In genomic region chr13:43963321-43963720, GRCm38 (mm10) we compare ENCODE assay signal across 21 mouse cellular contexts.
DNase-seq lines count a peak whose midpoint lies in the region; ATAC-seq and TF ChIP-seq lines count a peak whose summit lies in the region.
"Had no signal": no experiment of that assay in that cellular context is flagged by ENCODE, and none has a peak within 500 bp of the region (broad histone marks: within the 10 kb centered on the region; RNA-seq: fewer than 3 reads in every experiment).

No protein-coding gene starts in this region.

- no peak overlapping the region for H3K4me2 ChIP-seq in kidney, embryonic 15.5 days
- H3K4me2 ChIP-seq: embryonic facial prominence, embryonic 12.5 days; embryonic facial prominence, embryonic 15.5 days; heart, embryonic 11.5 days; hindbrain, embryonic 12.5 days had no signal

- no peaks in the 10 kb centered on the region for H3K36me3 ChIP-seq in kidney, adult 2 months (ENCODE audit: control insufficient read depth, insufficient read depth, low read length)
- H3K36me3 ChIP-seq in kidney, embryonic 15.5 days: no peaks in the 10 kb centered on the region
- H3K36me3 ChIP-seq in spleen, adult 2 months (ENCODE audit: control insufficient read depth, insufficient read depth, low read length): peaks cover 3% of the 10 kb centered on the region; the same call in 1 of the 2 replicates
- H3K36me3 ChIP-seq: embryonic facial prominence, embryonic 12.5 days; embryonic facial prominence, embryonic 15.5 days; hindbrain, embryonic 12.5 days had no signal

- 54% methylated on average over 3 of the region's 3 CpGs for WGBS in kidney, adult 2 months
- 65% methylated on average over 3 of the region's 3 CpGs for WGBS in kidney, embryonic 15.5 days
- 58% methylated on average over 3 of the region's 3 CpGs for WGBS in spleen, adult 2 months

- ATAC-seq in kidney, embryonic 15.5 days (replicated peaks; ENCODE audit: low FRiP score): no peak
- ATAC-seq: CD4-positive, CD25-positive, alpha-beta regulatory T cell, adult 4 months; forebrain, embryonic 14.5 days; forebrain, postnatal 0 days had no signal

- no peaks in the 10 kb centered on the region for H3K9me3 ChIP-seq in kidney, embryonic 15.5 days (replicated peaks)
- H3K9me3 ChIP-seq: embryonic facial prominence, embryonic 12.5 days; embryonic facial prominence, embryonic 15.5 days; hindbrain, embryonic 12.5 days had no signal

- H3K4me3 ChIP-seq in kidney, adult 2 months (ENCODE audit: insufficient read depth, low read depth, low read length): no peak overlapping the region
- H3K4me3 ChIP-seq in kidney, embryonic 15.5 days (replicated peaks): no peak overlapping the region
- peak overlapping the region; percentile 26; the same call in 1 of the 2 replicates for H3K4me3 ChIP-seq in spleen, adult 2 months (ENCODE audit: extremely low read depth, insufficient read depth, insufficient read length)
- H3K4me3 ChIP-seq: embryonic facial prominence, embryonic 12.5 days; embryonic facial prominence, embryonic 15.5 days; gastrocnemius, adult 2 months; hindbrain, embryonic 12.5 days had no signal

- TF ChIP-seq CTCF in kidney, adult 2 months (conservative IDR thresholded peaks at IDR 0.05; ENCODE audit: insufficient read depth, insufficient read length, low read depth, low read length): no peak
- TF ChIP-seq CTCF in spleen, adult 2 months (IDR thresholded peaks at IDR 0.05; ENCODE audit: extremely low read depth, insufficient read depth, insufficient read length, insufficient replicate concordance): no peak

- DNase-seq in kidney, adult 2 months: peak; percentile 78
- no peak for DNase-seq in kidney, postnatal 4 days
- DNase-seq in kidney, postnatal 14 days: peak; percentile 26
- DNase-seq in spleen, adult 2 months (ENCODE audit: low read depth in 1 of 2, low spot score in 2 of 2): no peak
- no peak for DNase-seq in spleen, postnatal 14 days (ENCODE audit: low spot score in 2 of 2)
- DNase-seq: adrenal gland, adult 2 months; adrenal gland, postnatal 14 days; cerebellum, adult 11 months; cerebellum, adult 2 months; cerebellum, adult 9-11 months; cerebellum, postnatal 25 days; forebrain, postnatal 0 days; gastrocnemius, adult 2 months; gastrocnemius, postnatal 14 days had no signal

- H3K9ac ChIP-seq in kidney, embryonic 15.5 days: no peak overlapping the region
- H3K9ac ChIP-seq: embryonic facial prominence, embryonic 12.5 days; embryonic facial prominence, embryonic 15.5 days; forebrain, postnatal 0 days; hindbrain, embryonic 12.5 days had no signal

- H3K4me1 ChIP-seq in kidney, adult 2 months (ENCODE audit: control insufficient read depth, insufficient read depth, low read length): peaks cover 9% of the 10 kb centered on the region; the same call in 1 of the 2 replicates
- H3K4me1 ChIP-seq in kidney, embryonic 15.5 days: peaks cover 10% of the 10 kb centered on the region; the same call in 1 of the 2 replicates
- H3K4me1 ChIP-seq in spleen, adult 2 months (ENCODE audit: control insufficient read depth, insufficient read depth, insufficient read length): peaks cover 20% of the 10 kb centered on the region; the same call in 1 of the 2 replicates
- H3K4me1 ChIP-seq: hindbrain, embryonic 12.5 days had no signal

- H3K27me3 ChIP-seq in kidney, adult 2 months (replicated peaks; ENCODE audit: control insufficient read depth, insufficient read depth, low read length): no peaks in the 10 kb centered on the region
- no peaks in the 10 kb centered on the region for H3K27me3 ChIP-seq in kidney, embryonic 15.5 days
- H3K27me3 ChIP-seq in spleen, adult 2 months (ENCODE audit: control insufficient read depth, insufficient read depth, low read length): no peaks in the 10 kb centered on the region
- H3K27me3 ChIP-seq: embryonic facial prominence, embryonic 12.5 days; embryonic facial prominence, embryonic 15.5 days; hindbrain, embryonic 12.5 days had no signal

- TF ChIP-seq POLR2A in kidney, adult 2 months (IDR thresholded peaks at IDR 0.05; ENCODE audit: low read depth, low read length): no peak
- no peak for TF ChIP-seq POLR2A in spleen, adult 2 months (IDR thresholded peaks at IDR 0.05; ENCODE audit: low read depth, low read length)

- no peak overlapping the region for H3K27ac ChIP-seq in kidney, adult 2 months (ENCODE audit: insufficient read depth, low read depth, low read length)
- H3K27ac ChIP-seq in kidney, embryonic 15.5 days: no peak overlapping the region
- peak overlapping the region; percentile 63 for H3K27ac ChIP-seq in spleen, adult 2 months (ENCODE audit: insufficient read depth, low read length)
- H3K27ac ChIP-seq: embryonic facial prominence, embryonic 12.5 days; embryonic facial prominence, embryonic 15.5 days; gastrocnemius, adult 2 months; hindbrain, embryonic 12.5 days had no signal

Comparison
In these comparisons a context has a peak if more than half of its experiments do, and no peak if none do; other contexts are left out.
1. DNase-seq: peak in kidney, adult 2 months (single experiment) and kidney, postnatal 14 days (single experiment); none in kidney, postnatal 4 days (0 of 2), spleen, adult 2 months (0 of 2) and spleen, postnatal 14 days (0 of 2).